Mouse (Mus musculus) hematopoietic stem cell, adult 5-6 weeks (primary cell): ENCODE measurements around the gene Kcnb1. TPM values are rescaled to one million over a fixed set of nuclear protein-coding genes. Genes with fewer than 3 reads are reported as not detected.
A peak's percentile ranks its signal among the peaks of the same experiment; 100 is the strongest.

ENCODE experiments used
- ATAC-seq, 2 experiments: fragments of 125-278 bp in 1 of 2; replicated peaks in 1 of 2; 2 replicates each; pipeline ENCODE4 v1.8.0; 2016 to 2017; ENCODE audit warnings: inconsistent platforms in 2 of 2, mild to moderate bottlenecking in 2 of 2, moderate number of reproducible peaks in 2 of 2, low read depth in 1 of 2, moderate TSS enrichment in 1 of 2; ENCODE audit not compliant: low FRiP score in 2 of 2, poor library complexity in 2 of 2, severe bottlenecking in 2 of 2, insufficient read depth in 1 of 2, low TSS enrichment in 1 of 2
- total RNA-seq: library from RNA; stranded (forward); fragments of 172-1452, 232-1000 nt; gene quantifications from 2 replicates; pipeline ENCODE4 v1.2.3, GENCODE M21; 2017

Kcnb1 gene
- total RNA-seq, 1 experiment from 2014 or later: 2.6 TPM

GRCm38 (mm10) chr2:167181662-167182389, 8.1 kb downstream of the Kcnb1 start:
- ATAC-seq: no peak

- ATAC-seq: no peak
These were observed 8.9 kb downstream of the Kcnb1 start for GRCm38 (mm10) chr2:167181096-167181495.

GRCm38 (mm10) chr2:167179301-167179700, 10.7 kb downstream of the Kcnb1 start:
- ATAC-seq: no peak

GRCm38 (mm10) chr2:167177231-167177641, 12.7 kb downstream of the Kcnb1 start:
- ATAC-seq: no peak

- no peak for ATAC-seq
These were observed 14.7 kb downstream of the Kcnb1 start for GRCm38 (mm10) chr2:167175284-167175683.

GRCm38 (mm10) chr2:167173051-167173875, 16.7 kb downstream of the Kcnb1 start:
- ATAC-seq: no peak

GRCm38 (mm10) chr2:167167515-167168212, 22.3 kb downstream of the Kcnb1 start:
- peak; percentile 79 to 91 for ATAC-seq

GRCm38 (mm10) chr2:167163600-167163999, 26.4 kb downstream of the Kcnb1 start:
- no peak for ATAC-seq

GRCm38 (mm10) chr2:167163134-167163533, 26.8 kb downstream of the Kcnb1 start:
- no peak for ATAC-seq

- no peak for ATAC-seq
These were observed 27.4 kb downstream of the Kcnb1 start for GRCm38 (mm10) chr2:167162516-167163021.

- no peak for ATAC-seq
These were observed 30.2 kb downstream of the Kcnb1 start for GRCm38 (mm10) chr2:167159721-167160120.

GRCm38 (mm10) chr2:167158780-167159179, 31.2 kb downstream of the Kcnb1 start:
- no peak for ATAC-seq

GRCm38 (mm10) chr2:167156118-167156715, 33.7 kb downstream of the Kcnb1 start:
- ATAC-seq: no peak

- peak; percentile 30 to 33; a peak in 1 of 4 replicates for ATAC-seq
These were observed 34.4 kb downstream of the Kcnb1 start for GRCm38 (mm10) chr2:167155541-167155973.

GRCm38 (mm10) chr2:167150880-167151279, 39.1 kb downstream of the Kcnb1 start:
- ATAC-seq: no peak

- no peak for ATAC-seq
These were observed 39.8 kb downstream of the Kcnb1 start for GRCm38 (mm10) chr2:167150135-167150534.

- no peak for ATAC-seq
These were observed 40.9 kb downstream of the Kcnb1 start for GRCm38 (mm10) chr2:167149035-167149434.
